Mouse (Mus musculus) frontal cortex, postnatal 25 days (tissue): ENCODE results near the gene Olfr322.
A peak's percentile ranks its signal among the peaks of the same experiment; 100 is the strongest.
"Not testable (repeated sequence)": the region's sequence is repeated elsewhere in the genome, so short reads cannot be mapped to it uniquely, and the experiment has no call there.

Experiments
- DNase-seq, 2 experiments: peaks; one replicate each; pipeline ENCODE4 v3.0.0; 2022; ENCODE audit warnings: low spot score in 2 of 2

Gene Olfr322

GRCm38 (mm10) chr11:58658596-58658995 lies at the start of gene Olfr322:
Gene Olfr322, plus strand, starts transcription at chr11:58658782.
- no peak for DNase-seq

DNA sequence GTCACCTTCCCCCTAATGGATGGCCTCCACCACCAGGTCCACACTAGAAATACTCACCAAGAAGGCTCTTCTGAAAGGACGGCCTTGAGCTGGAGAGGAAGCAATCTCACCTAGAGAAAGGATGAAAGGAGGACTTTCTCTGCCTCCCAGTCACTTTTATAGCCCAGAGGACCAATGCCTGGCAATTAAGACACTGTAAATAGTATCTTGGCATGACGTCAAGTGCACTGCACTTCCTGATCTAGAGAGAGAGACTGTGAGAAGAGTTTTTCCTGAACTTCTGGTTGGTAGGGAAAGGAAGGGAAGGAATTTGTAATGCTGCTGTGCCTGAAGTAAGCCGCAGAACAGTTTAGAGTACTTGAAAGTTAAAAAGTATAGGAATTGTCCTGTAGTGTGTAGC lies 45.2 kb upstream of the Olfr322 start:
- no peak for DNase-seq

GRCm38 (mm10) chr11:58614526-58614925 lies 44.1 kb upstream of the Olfr322 start:
- DNase-seq = no peak

- no peak for DNase-seq
Measured at GRCm38 (mm10) chr11:58615975-58616374, 42.6 kb upstream of the Olfr322 start, which contains the start of gene 2210407C18Rik. Gene 2210407C18Rik, minus strand, starts transcription at chr11:58616075.

GRCm38 (mm10) chr11:58618369-58618768 lies 40.2 kb upstream of the Olfr322 start:
- DNase-seq = no peak

DNA sequence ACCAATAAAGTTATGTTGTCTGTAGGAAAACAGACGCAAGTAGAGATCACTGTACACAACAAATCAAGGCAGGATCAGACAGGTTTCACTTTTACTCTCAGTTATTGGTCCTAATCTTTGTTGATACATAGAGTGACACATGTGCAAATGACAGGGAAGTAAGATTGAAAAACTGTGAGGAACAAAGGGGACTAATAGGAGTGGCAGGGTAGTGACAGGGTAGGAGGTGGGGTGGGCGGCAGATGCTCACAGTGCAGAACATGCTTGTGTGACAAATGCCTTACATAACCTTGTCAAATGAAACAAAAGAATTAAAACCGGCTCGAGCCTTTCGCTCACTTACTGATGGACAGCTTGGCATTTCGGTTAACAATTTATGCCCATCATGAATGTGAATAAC lies 39.8 kb upstream of the Olfr322 start:
- DNase-seq = no peak

- no peak for DNase-seq
Measured at GRCm38 (mm10) chr11:58626146-58626545, 32.4 kb upstream of the Olfr322 start.

GRCm38 (mm10) chr11:58630401-58630800 lies 28.2 kb upstream of the Olfr322 start, which contains the start of gene Olfr323:
Gene Olfr323, minus strand, starts transcription at chr11:58630501.
- DNase-seq = no peak

DNA sequence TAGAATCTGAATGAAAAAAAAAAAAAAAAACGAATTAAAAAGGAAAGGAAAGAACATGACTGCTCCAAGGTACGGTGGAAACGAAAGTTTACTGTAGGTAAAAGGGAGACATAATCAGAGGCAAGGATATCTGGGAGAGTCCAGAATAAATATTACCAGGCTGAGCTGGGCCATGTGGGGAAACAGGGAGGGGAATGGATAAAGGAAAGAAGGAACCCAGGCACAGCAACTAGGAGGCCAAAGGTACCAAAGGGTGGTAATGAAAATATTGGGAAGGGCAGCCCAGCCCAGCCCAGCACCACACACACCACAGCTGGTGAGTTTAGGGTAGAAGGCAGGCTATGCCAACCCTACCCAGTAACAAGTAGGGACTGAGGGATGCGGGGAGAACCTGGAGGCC lies 23.7 kb upstream of the Olfr322 start:
- DNase-seq = no peak

DNA sequence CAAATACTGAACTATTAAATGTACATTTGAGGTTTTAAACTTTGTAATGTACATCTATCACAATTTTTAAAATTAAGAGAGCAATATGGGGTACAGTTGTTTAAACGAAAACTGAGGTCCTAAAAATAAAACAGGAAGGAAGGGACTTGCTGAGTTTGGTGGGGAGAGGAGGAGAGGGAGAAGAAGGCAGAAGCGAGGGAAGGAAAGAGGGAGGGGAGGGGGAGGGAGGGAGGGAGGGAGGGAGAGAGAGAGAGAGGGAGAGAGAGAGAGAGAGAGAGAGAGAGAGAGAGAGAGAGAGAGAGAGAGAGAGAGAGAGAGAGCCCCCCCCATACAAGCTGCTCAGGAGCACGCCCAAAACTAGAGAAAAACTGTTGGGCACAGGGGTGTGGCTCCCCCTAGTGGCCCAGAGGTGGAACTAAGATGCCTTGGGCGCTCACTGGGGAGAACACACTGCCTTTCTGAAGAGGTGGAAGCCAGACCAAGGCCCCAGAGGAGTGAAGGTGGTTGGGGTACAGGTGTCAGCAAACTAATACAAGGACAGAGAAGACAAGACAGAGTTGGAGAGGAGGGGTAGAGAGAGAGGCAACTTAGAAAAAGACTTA lies 22.1 kb upstream of the Olfr322 start:
- DNase-seq = peak in 1 of 2 experiments; percentile 13

GRCm38 (mm10) chr11:58638176-58638701 lies 20.3 kb upstream of the Olfr322 start:
- DNase-seq = no peak

- no peak for DNase-seq
Measured at GRCm38 (mm10) chr11:58640272-58640867, 18.2 kb upstream of the Olfr322 start, which contains the start of gene Trim58. Gene Trim58, plus strand, starts transcription at chr11:58640465.

DNA sequence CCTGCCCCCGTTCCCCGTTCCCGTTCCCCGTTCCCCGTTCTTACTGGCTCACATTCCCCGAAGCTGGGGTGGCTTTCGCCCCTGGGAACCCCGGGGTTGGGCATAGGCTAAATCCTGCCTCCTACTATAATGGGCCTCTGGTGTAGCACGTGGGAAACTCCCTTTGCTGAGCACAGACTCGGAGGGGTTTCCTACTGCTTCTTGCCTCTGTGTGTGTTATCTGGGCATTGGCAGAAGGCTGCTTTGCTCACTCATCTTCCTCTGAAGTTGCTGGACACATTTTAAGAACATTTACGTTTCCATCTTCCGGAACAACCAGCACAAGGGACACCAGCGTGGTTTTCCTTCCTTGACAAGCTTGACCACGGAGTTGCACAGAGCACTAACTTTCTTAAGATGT lies 17.5 kb upstream of the Olfr322 start:
- no peak for DNase-seq

- DNase-seq = no peak
Measured at GRCm38 (mm10) chr11:58641638-58642358, 16.8 kb upstream of the Olfr322 start.

DNA sequence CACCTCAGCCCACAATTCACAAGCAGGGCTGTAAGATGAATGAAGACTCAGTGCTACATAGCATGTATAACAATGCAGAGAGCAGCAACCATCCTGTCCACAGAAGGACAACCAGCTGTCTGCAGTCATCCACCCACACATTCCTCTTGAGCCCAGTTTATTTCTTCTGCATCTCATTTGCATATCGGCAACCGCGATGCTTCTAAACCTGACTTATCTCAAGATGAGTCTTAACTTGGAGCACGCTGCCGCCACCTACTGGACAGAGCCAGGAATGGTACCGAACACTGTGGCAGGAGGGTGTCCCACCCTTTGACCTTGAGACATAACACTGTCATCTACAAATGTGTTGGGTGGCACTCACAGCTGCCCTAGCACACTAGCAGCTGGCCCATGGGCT lies 15.2 kb upstream of the Olfr322 start:
- no peak for DNase-seq

- DNase-seq = no peak
Measured at GRCm38 (mm10) chr11:58655151-58655550, 3.4 kb upstream of the Olfr322 start.

DNA sequence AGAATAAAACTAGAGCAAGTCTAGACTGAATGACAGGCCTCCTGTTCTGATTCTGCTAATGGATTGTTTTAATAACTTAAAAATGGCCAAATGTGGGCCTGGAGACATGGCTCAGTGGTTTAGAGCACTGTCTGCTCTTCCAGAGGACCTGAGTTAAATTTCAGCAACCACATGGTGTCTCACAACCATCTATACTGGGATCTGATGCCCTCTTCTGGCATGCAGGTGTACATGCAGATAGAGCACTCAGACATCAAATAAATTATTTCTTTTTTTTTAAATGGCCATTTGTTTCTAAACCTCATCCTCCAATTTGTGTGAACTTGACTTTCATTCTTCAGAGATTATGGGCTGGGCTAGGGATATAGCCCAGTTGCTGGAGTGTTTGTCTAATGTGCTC lies 10.7 kb downstream of the Olfr322 start:
- no peak for DNase-seq

DNA sequence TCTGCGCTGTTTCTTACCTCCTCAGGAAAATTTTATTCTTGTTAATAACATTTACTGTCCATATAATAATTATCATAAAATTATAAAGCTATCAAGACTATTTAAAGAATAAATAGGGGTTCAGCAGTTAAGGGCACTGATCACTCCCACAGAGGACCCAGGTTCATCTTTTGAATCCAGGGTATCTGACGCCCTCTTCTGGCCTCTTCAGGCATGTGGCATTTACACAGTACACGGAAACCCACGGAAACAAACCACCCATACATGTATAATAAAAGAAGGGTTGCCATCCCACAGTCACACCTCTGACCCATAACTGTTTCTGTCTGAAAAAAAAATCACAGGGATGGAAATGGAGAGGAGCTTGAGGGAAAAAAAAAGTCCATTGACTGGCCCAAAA lies 13.2 kb downstream of the Olfr322 start:
- DNase-seq = no peak

GRCm38 (mm10) chr11:58680799-58681198 lies 22.2 kb downstream of the Olfr322 start, which contains the start of gene Olfr320:
Gene Olfr320, plus strand, starts transcription at chr11:58681099.
- no peak for DNase-seq

GRCm38 (mm10) chr11:58698862-58699261 lies 40.3 kb downstream of the Olfr322 start, which contains the start of gene Olfr319:
Gene Olfr319, plus strand, starts transcription at chr11:58699162.
- DNase-seq = no peak

DNA sequence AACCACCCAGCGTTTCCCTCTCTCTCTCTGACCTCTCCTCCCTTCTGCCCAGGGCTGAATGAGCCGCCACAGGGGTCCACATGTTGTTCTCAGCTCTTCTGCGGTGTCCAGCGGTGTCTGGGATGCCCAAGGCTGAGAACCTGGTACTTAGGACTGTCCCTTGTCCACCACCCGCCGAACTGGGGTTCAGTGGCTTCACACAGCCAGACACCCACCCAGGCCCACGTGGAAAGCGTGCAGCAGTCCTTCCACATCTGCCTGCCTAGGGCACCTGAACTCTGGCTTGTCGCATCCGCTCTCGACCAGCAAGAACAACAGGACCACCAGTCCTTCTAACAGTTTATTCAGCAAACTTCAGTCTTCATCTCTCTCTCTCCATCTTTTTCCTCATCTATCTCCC lies 50.5 kb downstream of the Olfr322 start:
- no peak for DNase-seq

GRCm38 (mm10) chr11:58717723-58718122 lies 59.1 kb downstream of the Olfr322 start:
- DNase-seq = not testable (repeated sequence)
